Mouse (Mus musculus): ENCODE data around the gene Plk5.
A peak's percentile ranks its signal among the peaks of the same experiment; 100 is the strongest.

DNA sequence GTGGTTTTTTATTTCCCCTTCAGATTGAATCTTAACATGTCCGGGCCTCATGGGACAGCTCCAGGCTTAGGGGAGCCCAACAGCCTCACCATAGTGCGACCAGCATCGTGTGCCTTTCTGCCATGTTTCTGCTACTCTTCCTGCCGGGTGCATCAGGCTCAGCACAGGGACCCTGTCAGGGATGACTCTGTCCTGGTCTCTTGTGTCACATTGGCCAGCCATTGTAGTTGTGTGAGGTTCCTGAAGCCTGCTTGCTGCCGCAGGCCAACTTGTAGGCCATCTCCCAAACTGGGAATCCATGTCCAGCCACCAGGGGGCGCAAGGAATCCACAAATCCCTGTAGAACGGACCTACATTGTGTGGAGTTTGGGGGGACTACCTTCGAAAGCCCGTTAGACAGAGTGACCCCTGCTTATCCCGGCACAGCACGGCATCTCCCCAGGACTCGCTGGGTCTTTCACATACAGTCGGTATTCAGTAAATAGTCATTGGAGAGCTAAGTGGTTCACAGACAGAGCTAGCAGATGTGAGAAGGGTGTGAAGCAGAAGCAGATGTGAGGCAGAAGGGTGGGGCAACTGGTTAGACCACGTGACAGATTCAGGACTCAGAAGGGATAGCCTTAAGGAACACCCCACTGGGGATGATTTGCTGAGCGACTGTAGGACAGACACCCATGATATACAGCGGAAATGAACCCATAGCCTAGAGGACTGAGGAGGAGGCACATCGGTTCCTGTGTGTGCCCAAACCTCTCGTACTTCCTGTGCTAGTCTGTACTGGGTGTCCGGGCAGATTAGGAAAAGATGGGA is 16.1 kb upstream of the Plk5 start:
- TF ChIP-seq CTCF (IDR thresholded peaks at IDR 0.05; ENCODE audit: borderline replicate concordance, insufficient read depth, low read depth, low read length): peak; percentile 91
- no peak for TF ChIP-seq POLR2A (IDR thresholded peaks at IDR 0.05; ENCODE audit: borderline replicate concordance, insufficient read depth, low read length)

Data from cerebellum, adult 2 months (tissue).